Mouse (Mus musculus) lung, postnatal 0 days (tissue): ENCODE data around the gene Clrn1. TPM values are rescaled to one million over a fixed set of nuclear protein-coding genes. Genes with fewer than 3 reads are reported as not detected.

Source experiments
- ATAC-seq: fragments of 200-750 bp; cut with Nextera tagmentation; 2 replicates; pipeline ENCODE4 v1.8.0; 2017; ENCODE audit warnings: moderate library complexity
- DNase-seq: peaks from one replicate; pipeline ENCODE4 v3.0.0-alpha.2; 2016; ENCODE audit warnings: low spot score
- H3K27ac ChIP-seq: fragments of 300-500 bp; sonication (generic); 2 replicates; pipeline ENCODE4 v1.5.1; 2014; ENCODE audit warnings: antibody characterized with exemption, mild to moderate bottlenecking, low read length, mixed read lengths
- H3K27me3 ChIP-seq: fragments of 300-500 bp; sonication (generic); replicated peaks from 2 replicates; pipeline ENCODE4 v1.6.1; 2014; ENCODE audit warnings: low read length, mixed read lengths; ENCODE audit not compliant: insufficient read depth
- H3K36me3 ChIP-seq: fragments of 300-500 bp; sonication (generic); 2 replicates; pipeline ENCODE4 v1.6.1; 2014; ENCODE audit warnings: low read length, mixed read lengths; ENCODE audit not compliant: insufficient read depth
- H3K4me1 ChIP-seq: fragments of 300-500 bp; sonication (generic); 2 replicates; pipeline ENCODE4 v1.6.1; 2014; ENCODE audit warnings: antibody characterized with exemption, low read depth, low read length, mixed read lengths; ENCODE audit not compliant: insufficient read depth
- H3K4me2 ChIP-seq: fragments of 300-500 bp; sonication (generic); replicated peaks from 2 replicates; pipeline ENCODE4 v1.6.1; 2014; ENCODE audit warnings: low read depth, mild to moderate bottlenecking, low read length, moderate library complexity, mixed read lengths
- H3K4me3 ChIP-seq: fragments of 300-500 bp; sonication (generic); 2 replicates; pipeline ENCODE4 v1.5.1; 2014; ENCODE audit warnings: low read depth, low read length
- H3K9ac ChIP-seq: fragments of 300-500 bp; sonication (generic); replicated peaks from 2 replicates; pipeline ENCODE4 v1.6.1; 2014; ENCODE audit warnings: low read depth, mild to moderate bottlenecking
- H3K9me3 ChIP-seq: fragments of 300-500 bp; sonication (generic); 2 replicates; pipeline ENCODE4 v1.6.1; 2016; ENCODE audit warnings: low read length, mixed read lengths
- CTCF ChIP-seq: IDR thresholded peaks from 2 replicates; pipeline ENCODE4 v1.5.1; 2016; ENCODE audit warnings: antibody characterized with exemption, mild to moderate bottlenecking
- EP300 ChIP-seq: IDR thresholded peaks from 2 replicates; pipeline ENCODE4 v1.6.1; 2016; ENCODE audit warnings: antibody characterized with exemption, mild to moderate bottlenecking, control low read depth
- WGBS: fragments of 180-500 bp; shearing (Covaris S2); extraction: QIAGEN DNeasy Blood & Tissue Kit; methylation state at CpG from one replicate; pipeline ENCODE4 v1.1.7; 2014; 5-methylcytosine and 5-hydroxymethylcytosine counted together
- polyA plus RNA-seq: library from polyadenylated mRNA; unstranded; fragments of >200 nt; fragmentation: Nextera tagmentation; extraction: Ambion mirVana; gene quantifications from 2 replicates; pipeline ENCODE4 v1.2.1, GENCODE M21; 2015

Clrn1 gene
- polyA plus RNA-seq, 1 experiment from 2014 or later: not detected

DNA sequence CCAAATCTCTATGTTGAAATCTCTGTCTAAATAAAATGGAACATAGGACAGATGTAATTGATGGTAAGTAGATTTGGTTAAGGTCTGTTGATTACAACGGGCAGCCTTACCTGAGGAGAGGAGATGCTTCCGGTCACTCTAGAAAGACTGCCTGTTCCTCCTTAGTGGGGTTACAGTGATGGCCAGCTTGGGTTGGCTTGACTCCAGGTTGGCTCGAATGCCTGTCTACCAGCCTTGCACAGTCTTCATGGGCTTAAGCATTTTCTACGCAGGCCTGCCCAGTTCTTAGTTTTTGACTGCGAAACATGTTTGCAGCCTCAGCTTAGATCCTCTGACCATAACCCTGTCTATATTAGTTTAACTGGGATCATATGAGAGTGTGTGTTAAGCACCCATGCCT is 76.5 kb downstream of the Clrn1 start:
- no peak for ATAC-seq
- H3K9me3 ChIP-seq: no peaks in the 10 kb centered on the region

DNA sequence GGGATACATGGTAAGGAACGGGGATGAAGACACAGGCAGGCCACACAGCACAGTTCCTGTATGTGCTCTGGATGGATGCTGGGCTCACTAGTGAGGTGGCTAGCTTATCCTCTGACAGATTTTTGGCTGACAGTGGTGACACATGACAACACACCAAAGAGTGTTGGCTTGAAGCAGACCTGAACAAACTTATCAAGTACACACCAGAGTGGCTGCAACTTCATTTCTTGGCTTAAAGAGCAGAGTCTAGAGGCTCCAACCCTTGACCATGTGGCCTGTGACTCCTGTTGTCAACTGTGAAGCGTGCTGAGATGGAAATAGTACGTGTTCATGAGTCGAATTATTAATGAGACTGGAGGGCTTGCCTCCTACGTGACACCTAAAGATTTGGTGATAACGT is 80.4 kb downstream of the Clrn1 start:
- H3K4me1 ChIP-seq: no peaks in the 10 kb centered on the region
- 64% methylated on average over 6 of the region's 6 CpGs for WGBS
- no peaks in the 10 kb centered on the region for H3K36me3 ChIP-seq
- no peak for TF ChIP-seq CTCF
- no peak for TF ChIP-seq EP300
- no peak overlapping the region for H3K9ac ChIP-seq
- no peak overlapping the region for H3K4me2 ChIP-seq
- H3K27ac ChIP-seq: no peak overlapping the region
- H3K27me3 ChIP-seq: no peaks in the 10 kb centered on the region
- no peak overlapping the region for H3K4me3 ChIP-seq
- DNase-seq (no peak), ATAC-seq (no peak)
- H3K9me3 ChIP-seq: no peaks in the 10 kb centered on the region

More for the DNA sequence above, 76.5 kb downstream of the Clrn1 start:
- Histone ChIP-seq H3K27ac (no peak overlapping the region), H3K9ac (no peak overlapping the region), H3K4me3 (no peak overlapping the region), H3K36me3 (no peaks in the 10 kb centered on the region), H3K27me3 (no peaks in the 10 kb centered on the region), H3K4me2 (no peak overlapping the region), H3K4me1 (no peaks in the 10 kb centered on the region)
- no peak for DNase-seq
- TF ChIP-seq CTCF (no peak), EP300 (no peak)
- WGBS: 87% methylated on average over 5 of the region's 5 CpGs

DNA sequence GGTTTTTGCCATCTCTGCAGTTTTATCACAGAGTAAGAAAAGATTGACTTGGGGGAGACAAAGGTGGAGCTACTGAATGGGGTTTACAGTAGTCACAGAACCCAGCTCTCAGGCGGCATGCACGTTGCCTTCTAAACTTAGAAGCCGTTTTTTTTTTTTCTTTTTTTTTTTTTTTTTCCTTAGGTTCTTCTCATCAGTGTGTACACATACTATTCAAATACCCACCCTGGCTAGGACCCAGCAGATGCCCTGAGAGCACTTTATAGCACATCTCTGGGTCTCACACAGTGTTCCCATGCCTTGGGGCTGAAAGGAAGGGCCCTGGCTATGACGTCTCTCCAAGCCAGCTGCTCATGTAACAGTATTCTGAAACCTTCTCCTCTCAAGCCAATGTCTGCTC is 86.5 kb downstream of the Clrn1 start:
- H3K27ac ChIP-seq: no peak overlapping the region
- DNase-seq (no peak), ATAC-seq (no peak)
- no peaks in the 10 kb centered on the region for H3K36me3 ChIP-seq
- no peaks in the 10 kb centered on the region for H3K9me3 ChIP-seq
- 58% methylated on average over 4 of the region's 4 CpGs for WGBS
- no peak overlapping the region for H3K4me2 ChIP-seq
- no peak overlapping the region for H3K4me3 ChIP-seq
- no peaks in the 10 kb centered on the region for H3K4me1 ChIP-seq
- no peak overlapping the region for H3K9ac ChIP-seq
- H3K27me3 ChIP-seq: no peaks in the 10 kb centered on the region
- no peak for TF ChIP-seq CTCF
- no peak for TF ChIP-seq EP300

DNA sequence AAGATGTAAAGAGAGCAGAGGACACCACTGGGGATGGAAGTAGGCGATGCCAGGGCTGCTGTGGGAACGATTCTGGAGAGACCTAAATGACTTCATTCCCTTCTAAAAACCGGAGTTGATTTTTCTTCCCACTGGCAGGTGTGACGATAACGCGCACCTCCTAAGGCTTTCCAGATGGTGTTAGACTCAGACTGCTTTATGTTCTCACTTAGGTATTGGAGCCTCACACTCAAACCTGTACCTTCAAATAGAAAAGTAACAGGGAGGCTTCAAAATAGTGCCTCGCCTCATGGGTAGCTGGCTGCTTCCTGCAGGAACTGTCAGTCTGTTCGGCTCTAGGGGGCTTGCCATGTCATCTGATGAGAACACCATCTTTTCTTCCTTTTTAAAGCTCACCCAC is 86.9 kb downstream of the Clrn1 start:
- Histone ChIP-seq H3K9ac (no peak overlapping the region), H3K4me2 (no peak overlapping the region), H3K27me3 (no peaks in the 10 kb centered on the region), H3K27ac (no peak overlapping the region), H3K9me3 (no peaks in the 10 kb centered on the region), H3K4me3 (no peak overlapping the region), H3K4me1 (no peaks in the 10 kb centered on the region), H3K36me3 (no peaks in the 10 kb centered on the region)
- DNase-seq (no peak), ATAC-seq (no peak)
- WGBS: 78% methylated on average over 8 of the region's 8 CpGs
- TF ChIP-seq EP300 (no peak), CTCF (no peak)

Other genes starting within 250 kb of the Clrn1 start
- 0.06 TPM in 1 of 2 replicates, not detected in the other for gene Erich6, start 248.1 kb downstream of the Clrn1 start, polyA plus RNA-seq
- 3.9 and 4.1 TPM in 2 replicates for gene Siah2, start 192.9 kb downstream of the Clrn1 start, polyA plus RNA-seq
- not detected in 2 replicates for gene Mindy4b-ps, start 63.0 kb downstream of the Clrn1 start, polyA plus RNA-seq
- 0.27 and 0.40 TPM in 2 replicates for gene Med12l, start 120.5 kb upstream of the Clrn1 start, polyA plus RNA-seq
- 0.68 and 1.1 TPM in 2 replicates for gene Gpr171, start 216.5 kb upstream of the Clrn1 start, polyA plus RNA-seq